Mouse (Mus musculus): ENCODE measurements around the gene Dpm1.

DNA sequence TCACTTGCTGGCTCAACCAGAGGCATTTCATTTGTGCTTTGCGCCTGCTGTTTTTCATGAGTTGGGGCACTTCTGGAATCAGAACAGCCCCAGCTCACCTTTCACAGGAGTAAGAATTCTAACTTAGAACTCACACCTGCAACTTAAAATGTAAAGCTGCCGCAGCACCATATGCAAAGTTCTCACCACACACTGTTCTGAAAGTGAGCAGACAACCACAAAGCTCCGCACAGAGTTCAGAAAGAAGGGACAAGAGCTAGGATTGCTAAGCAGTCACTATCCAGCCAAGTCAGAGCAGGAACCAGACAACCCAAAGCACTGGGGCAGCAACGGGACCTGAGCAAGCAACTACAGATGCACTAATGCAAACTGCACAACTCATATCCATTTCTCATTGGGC lies 30.9 kb downstream of the Dpm1 start:
- no peak for TF ChIP-seq CTCF (IDR thresholded peaks at IDR 0.05; ENCODE audit: low read depth)
- no peak for TF ChIP-seq EP300 (IDR thresholded peaks at IDR 0.05; ENCODE audit: low read depth)

Measured in heart, postnatal 0 days (tissue).